Mouse (Mus musculus): Measurements from ENCODE around the gene Slc25a44. TPM values are rescaled to one million over a fixed set of nuclear protein-coding genes. Genes with fewer than 3 reads are reported as not detected.

The Slc25a44 gene
- polyA plus RNA-seq, 1 experiment, result 13.5 TPM

DNA sequence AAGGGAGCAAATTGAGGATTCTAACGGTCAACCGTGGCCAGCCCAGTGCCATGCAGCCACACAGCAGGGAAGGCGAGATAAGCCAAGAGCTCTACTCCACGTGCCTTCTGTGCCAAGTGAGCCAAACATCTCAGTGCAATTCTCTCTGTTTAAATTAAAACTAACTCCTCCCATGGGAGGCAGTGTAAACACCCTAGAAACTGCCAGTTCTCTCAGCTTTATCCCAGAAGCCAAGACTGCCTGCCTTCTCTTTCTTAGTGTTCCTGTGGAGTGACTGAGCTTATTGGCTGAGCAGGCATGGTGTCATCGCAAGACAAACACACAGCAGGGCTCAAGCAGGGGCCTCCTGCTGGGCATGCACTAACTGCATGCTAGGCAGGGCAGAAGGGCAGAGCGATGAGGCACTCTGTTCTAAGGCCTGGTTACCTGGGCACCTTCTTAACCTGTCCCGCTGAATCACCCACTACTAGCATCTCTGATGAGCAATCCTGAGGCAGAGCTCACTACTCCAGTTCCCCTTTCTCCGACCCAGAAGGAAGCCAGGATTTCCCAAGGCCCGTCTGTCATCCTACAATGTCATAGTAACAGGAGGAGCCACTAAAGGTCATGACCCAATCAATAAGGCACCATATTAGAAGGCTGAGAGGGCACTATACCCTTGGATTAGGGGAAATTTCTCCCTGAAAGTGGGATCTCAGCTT is 2.8 kb downstream of the Slc25a44 start:
- Histone ChIP-seq H3K27ac (ENCODE audit: insufficient read depth, low read length) (no peak overlapping the region), H3K27me3 (ENCODE audit: control insufficient read depth, insufficient read depth, low read length, poor library complexity, severe bottlenecking) (no peaks in the 10 kb centered on the region), H3K4me3 (ENCODE audit: low read depth, low read length) (no peak overlapping the region), H3K9ac (ENCODE audit: low read depth, poor library complexity, severe bottlenecking) (no peak overlapping the region), H3K9me3 (replicated peaks; ENCODE audit: control insufficient read depth, insufficient read depth, low read length, poor library complexity, severe bottlenecking) (no peaks in the 10 kb centered on the region), H3K36me3 (ENCODE audit: control insufficient read depth, insufficient read depth, low read length, poor library complexity, severe bottlenecking) (no peaks in the 10 kb centered on the region), H3K4me1 (ENCODE audit: control insufficient read depth, insufficient read depth, low read length) (no peaks in the 10 kb centered on the region)
- no peak for TF ChIP-seq POLR2A (IDR thresholded peaks at IDR 0.05; ENCODE audit: insufficient read depth, low read length)
- no peak for TF ChIP-seq CTCF (IDR thresholded peaks at IDR 0.05; ENCODE audit: low read depth, low read length)
- no peak for TF ChIP-seq EP300 (IDR thresholded peaks at IDR 0.05; ENCODE audit: insufficient read depth, low read depth, low read length)

- Histone ChIP-seq H3K36me3 (ENCODE audit: control insufficient read depth, insufficient read depth, low read length, poor library complexity, severe bottlenecking) (no peaks in the 10 kb centered on the region), H3K9me3 (replicated peaks; ENCODE audit: control insufficient read depth, insufficient read depth, low read length, poor library complexity, severe bottlenecking) (no peaks in the 10 kb centered on the region), H3K27ac (ENCODE audit: insufficient read depth, low read length) (no peak overlapping the region), H3K4me3 (ENCODE audit: low read depth, low read length) (no peak overlapping the region), H3K9ac (ENCODE audit: low read depth, poor library complexity, severe bottlenecking) (no peak overlapping the region), H3K4me1 (ENCODE audit: control insufficient read depth, insufficient read depth, low read length) (no peaks in the 10 kb centered on the region), H3K27me3 (ENCODE audit: control insufficient read depth, insufficient read depth, low read length, poor library complexity, severe bottlenecking) (no peaks in the 10 kb centered on the region)
- no peak for TF ChIP-seq CTCF (IDR thresholded peaks at IDR 0.05; ENCODE audit: low read depth, low read length)
- TF ChIP-seq POLR2A (IDR thresholded peaks at IDR 0.05; ENCODE audit: insufficient read depth, low read length), result no peak
- no peak for TF ChIP-seq EP300 (IDR thresholded peaks at IDR 0.05; ENCODE audit: insufficient read depth, low read depth, low read length)
These were observed 4.2 kb downstream of the Slc25a44 start for GRCm38 (mm10) chr3:88420771-88421170.

DNA sequence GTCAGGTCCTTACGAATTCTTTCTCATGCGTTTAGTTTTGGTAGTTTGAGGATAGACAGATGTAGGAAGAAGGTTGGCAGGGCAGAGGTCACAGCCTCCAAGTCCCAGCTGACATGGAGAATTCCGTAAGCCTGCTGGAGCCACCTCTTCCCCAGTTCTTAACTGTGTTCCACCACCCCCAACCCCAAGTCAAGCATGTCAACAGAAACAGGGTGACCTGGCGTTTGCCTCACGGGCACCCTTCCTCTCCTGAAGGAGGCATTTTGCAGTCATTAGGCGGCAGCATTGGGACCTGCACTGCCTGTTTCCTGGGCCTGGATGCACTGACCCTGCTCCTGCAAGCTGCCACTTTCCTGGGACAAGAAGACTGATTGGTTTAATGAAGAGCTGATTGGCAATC is 6.9 kb downstream of the Slc25a44 start:
- no peaks in the 10 kb centered on the region for H3K4me1 ChIP-seq (ENCODE audit: control insufficient read depth, insufficient read depth, low read length)
- H3K4me3 ChIP-seq (ENCODE audit: low read depth, low read length), result no peak overlapping the region
- no peak overlapping the region for H3K9ac ChIP-seq (ENCODE audit: low read depth, poor library complexity, severe bottlenecking)
- no peak overlapping the region for H3K27ac ChIP-seq (ENCODE audit: insufficient read depth, low read length)
- H3K9me3 ChIP-seq (replicated peaks; ENCODE audit: control insufficient read depth, insufficient read depth, low read length, poor library complexity, severe bottlenecking), result no peaks in the 10 kb centered on the region
- TF ChIP-seq POLR2A (IDR thresholded peaks at IDR 0.05; ENCODE audit: insufficient read depth, low read length) (no peak), CTCF (IDR thresholded peaks at IDR 0.05; ENCODE audit: low read depth, low read length) (no peak), EP300 (IDR thresholded peaks at IDR 0.05; ENCODE audit: insufficient read depth, low read depth, low read length) (no peak)
- H3K36me3 ChIP-seq (ENCODE audit: control insufficient read depth, insufficient read depth, low read length, poor library complexity, severe bottlenecking), result no peaks in the 10 kb centered on the region
- H3K27me3 ChIP-seq (ENCODE audit: control insufficient read depth, insufficient read depth, low read length, poor library complexity, severe bottlenecking), result no peaks in the 10 kb centered on the region

- no peaks in the 10 kb centered on the region for H3K36me3 ChIP-seq (ENCODE audit: control insufficient read depth, insufficient read depth, low read length, poor library complexity, severe bottlenecking)
- TF ChIP-seq CTCF (IDR thresholded peaks at IDR 0.05; ENCODE audit: low read depth, low read length) (no peak), EP300 (IDR thresholded peaks at IDR 0.05; ENCODE audit: insufficient read depth, low read depth, low read length) (no peak), POLR2A (IDR thresholded peaks at IDR 0.05; ENCODE audit: insufficient read depth, low read length) (no peak)
- no peaks in the 10 kb centered on the region for H3K9me3 ChIP-seq (replicated peaks; ENCODE audit: control insufficient read depth, insufficient read depth, low read length, poor library complexity, severe bottlenecking)
These were observed 9.3 kb downstream of the Slc25a44 start for GRCm38 (mm10) chr3:88415668-88416067.

GRCm38 (mm10) chr3:88412636-88413035 is 12.3 kb downstream of the Slc25a44 start:
- H3K36me3 ChIP-seq (ENCODE audit: control insufficient read depth, insufficient read depth, low read length, poor library complexity, severe bottlenecking), result no peaks in the 10 kb centered on the region
- H3K27ac ChIP-seq (ENCODE audit: insufficient read depth, low read length), result no peak overlapping the region
- TF ChIP-seq POLR2A (IDR thresholded peaks at IDR 0.05; ENCODE audit: insufficient read depth, low read length), result no peak
- no peak overlapping the region for H3K4me3 ChIP-seq (ENCODE audit: low read depth, low read length)
- no peaks in the 10 kb centered on the region for H3K27me3 ChIP-seq (ENCODE audit: control insufficient read depth, insufficient read depth, low read length, poor library complexity, severe bottlenecking)
- H3K9ac ChIP-seq (ENCODE audit: low read depth, poor library complexity, severe bottlenecking), result no peak overlapping the region
- H3K4me1 ChIP-seq (ENCODE audit: control insufficient read depth, insufficient read depth, low read length), result peaks cover 3% of the 10 kb centered on the region
- no peaks in the 10 kb centered on the region for H3K9me3 ChIP-seq (replicated peaks; ENCODE audit: control insufficient read depth, insufficient read depth, low read length, poor library complexity, severe bottlenecking)

More at GRCm38 (mm10) chr3:88415668-88416067, 9.3 kb downstream of the Slc25a44 start:
- no peak overlapping the region for H3K9ac ChIP-seq (ENCODE audit: low read depth, poor library complexity, severe bottlenecking)
- H3K4me1 ChIP-seq (ENCODE audit: control insufficient read depth, insufficient read depth, low read length), result peaks cover 2% of the 10 kb centered on the region
- H3K4me3 ChIP-seq (ENCODE audit: low read depth, low read length), result no peak overlapping the region
- no peaks in the 10 kb centered on the region for H3K27me3 ChIP-seq (ENCODE audit: control insufficient read depth, insufficient read depth, low read length, poor library complexity, severe bottlenecking)
- H3K27ac ChIP-seq (ENCODE audit: insufficient read depth, low read length), result no peak overlapping the region

- Histone ChIP-seq H3K4me1 (ENCODE audit: control insufficient read depth, insufficient read depth, low read length) (peaks cover 3% of the 10 kb centered on the region), H3K27me3 (ENCODE audit: control insufficient read depth, insufficient read depth, low read length, poor library complexity, severe bottlenecking) (no peaks in the 10 kb centered on the region), H3K9me3 (replicated peaks; ENCODE audit: control insufficient read depth, insufficient read depth, low read length, poor library complexity, severe bottlenecking) (no peaks in the 10 kb centered on the region), H3K36me3 (ENCODE audit: control insufficient read depth, insufficient read depth, low read length, poor library complexity, severe bottlenecking) (no peaks in the 10 kb centered on the region), H3K4me3 (ENCODE audit: low read depth, low read length) (no peak overlapping the region), H3K27ac (ENCODE audit: insufficient read depth, low read length) (no peak overlapping the region), H3K9ac (ENCODE audit: low read depth, poor library complexity, severe bottlenecking) (no peak overlapping the region)
- TF ChIP-seq CTCF (IDR thresholded peaks at IDR 0.05; ENCODE audit: low read depth, low read length), result no peak
- no peak for TF ChIP-seq EP300 (IDR thresholded peaks at IDR 0.05; ENCODE audit: insufficient read depth, low read depth, low read length)
- no peak for TF ChIP-seq POLR2A (IDR thresholded peaks at IDR 0.05; ENCODE audit: insufficient read depth, low read length)
These were observed 13.3 kb downstream of the Slc25a44 start for GRCm38 (mm10) chr3:88411681-88412080.

Data from ES-Bruce4 (cell line).